Mouse (Mus musculus) lung, adult 2 months (tissue): ENCODE results near the gene Hdhd5.

Experiments
- CTCF ChIP-seq: fragments of 200-500 bp; IDR thresholded peaks from 2 replicates; pipeline ENCODE4 v1.5.1; 2011; ENCODE audit warnings: mild to moderate bottlenecking, low read length, control low read depth; ENCODE audit not compliant: insufficient read depth
- POLR2A ChIP-seq: fragments of 200-500 bp; IDR thresholded peaks from 2 replicates; pipeline ENCODE4 v1.6.1; 2011; ENCODE audit warnings: low read depth, mild to moderate bottlenecking, control low read depth, low read length, borderline replicate concordance; ENCODE audit errors: extremely low read depth

DNA sequence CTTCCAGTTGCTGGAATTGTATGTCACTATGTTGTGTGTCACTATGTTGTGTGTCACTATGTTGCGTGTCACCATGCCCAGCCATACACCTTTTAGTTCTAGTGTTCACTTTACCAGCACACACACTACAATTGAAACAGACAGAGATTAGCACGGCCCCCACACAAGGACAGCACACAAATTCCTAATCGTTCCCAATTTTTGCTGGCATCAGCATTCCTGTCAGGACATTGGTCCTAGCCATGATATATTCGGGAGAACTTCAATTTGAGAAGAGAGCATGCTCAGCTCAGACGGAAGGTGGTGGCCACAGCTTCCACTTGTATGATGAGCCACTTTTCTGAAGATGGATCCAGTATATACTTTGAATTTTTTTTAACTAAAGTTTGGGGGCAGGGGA, 6.3 kb downstream of the Hdhd5 start:
- TF ChIP-seq CTCF, result no peak
- TF ChIP-seq POLR2A, result no peak
